Mouse (Mus musculus): ENCODE measurements around the gene Ifrd2. TPM values are rescaled to one million over a fixed set of nuclear protein-coding genes. Genes with fewer than 3 reads are reported as not detected.

Gene Ifrd2
- polyA plus RNA-seq, 1 experiment from 2014 or later: 161 TPM

Other genes with a start within 250 kb of the Ifrd2 start
- gene Hemk1, start 249.3 kb upstream of the Ifrd2 start, polyA plus RNA-seq (2015; fragmentation: Nextera tagmentation; extraction: Ambion mirVana): 3.6 and 3.7 TPM in 2 replicates
- 0.12 TPM in 2 replicates for gene 6430571L13Rik, start 247.0 kb upstream of the Ifrd2 start, polyA plus RNA-seq (2015; fragmentation: Nextera tagmentation; extraction: Ambion mirVana)
- gene Cacna2d2, start 188.0 kb upstream of the Ifrd2 start, polyA plus RNA-seq (2015; fragmentation: Nextera tagmentation; extraction: Ambion mirVana): 0.02 TPM in 1 of 2 replicates, not detected in the other
- 15.2 and 15.9 TPM in 2 replicates for gene Tmem115, start 53.7 kb upstream of the Ifrd2 start, polyA plus RNA-seq (2015; fragmentation: Nextera tagmentation; extraction: Ambion mirVana)
- 13.1 and 13.2 TPM in 2 replicates for gene Cyb561d2, start 45.4 kb upstream of the Ifrd2 start, polyA plus RNA-seq (2015; fragmentation: Nextera tagmentation; extraction: Ambion mirVana)
- gene Nprl2, start 45.4 kb upstream of the Ifrd2 start, polyA plus RNA-seq (2015; fragmentation: Nextera tagmentation; extraction: Ambion mirVana): 11.2 and 13.2 TPM in 2 replicates
- gene Zmynd10, start 40.3 kb upstream of the Ifrd2 start, polyA plus RNA-seq (2015; fragmentation: Nextera tagmentation; extraction: Ambion mirVana): 0.64 and 1.0 TPM in 2 replicates
- gene Rassf1, start 36.1 kb upstream of the Ifrd2 start, polyA plus RNA-seq (2015; fragmentation: Nextera tagmentation; extraction: Ambion mirVana): 15.8 and 18.7 TPM in 2 replicates
- 34.1 and 36.1 TPM in 2 replicates for gene Tusc2, start 24.4 kb upstream of the Ifrd2 start, polyA plus RNA-seq (2015; fragmentation: Nextera tagmentation; extraction: Ambion mirVana)
- gene Hyal2, start 19.7 kb upstream of the Ifrd2 start, polyA plus RNA-seq (2015; fragmentation: Nextera tagmentation; extraction: Ambion mirVana): 48.8 and 56.3 TPM in 2 replicates
- gene Hyal1, start 10.7 kb upstream of the Ifrd2 start, polyA plus RNA-seq (2015; fragmentation: Nextera tagmentation; extraction: Ambion mirVana): 3.2 and 4.2 TPM in 2 replicates
- 12.3 and 12.8 TPM in 2 replicates for gene Naa80, start 8.8 kb upstream of the Ifrd2 start, polyA plus RNA-seq (2015; fragmentation: Nextera tagmentation; extraction: Ambion mirVana)
- 0.64 TPM in 2 replicates for gene Hyal3, start 6.8 kb upstream of the Ifrd2 start, polyA plus RNA-seq (2015; fragmentation: Nextera tagmentation; extraction: Ambion mirVana)
- 0.74 and 0.77 TPM in 2 replicates for gene Sema3b, start 21.6 kb downstream of the Ifrd2 start, polyA plus RNA-seq (2015; fragmentation: Nextera tagmentation; extraction: Ambion mirVana)
- gene Gnai2, start 47.7 kb downstream of the Ifrd2 start, polyA plus RNA-seq (2015; fragmentation: Nextera tagmentation; extraction: Ambion mirVana): 162 and 167 TPM in 2 replicates
- gene Slc38a3, start 81.9 kb downstream of the Ifrd2 start, polyA plus RNA-seq (2015; fragmentation: Nextera tagmentation; extraction: Ambion mirVana): 35.0 and 50.9 TPM in 2 replicates
- gene Gnat1, start 92.1 kb downstream of the Ifrd2 start, polyA plus RNA-seq (2015; fragmentation: Nextera tagmentation; extraction: Ambion mirVana): 1.2 and 1.3 TPM in 2 replicates
- gene Sema3f, start 122.8 kb downstream of the Ifrd2 start, polyA plus RNA-seq (2015; fragmentation: Nextera tagmentation; extraction: Ambion mirVana): 0.76 and 0.92 TPM in 2 replicates
- gene Rbm5, start 183.4 kb downstream of the Ifrd2 start, polyA plus RNA-seq (2015; fragmentation: Nextera tagmentation; extraction: Ambion mirVana): 63.8 and 72.0 TPM in 2 replicates